Mouse (Mus musculus) kidney, postnatal 0 days (tissue): ENCODE results near the gene Tpbpa. TPM values are rescaled to one million over a fixed set of nuclear protein-coding genes. Genes with fewer than 3 reads are reported as not detected.
"Not testable (repeated sequence)": the region's sequence is repeated elsewhere in the genome, so short reads cannot be mapped to it uniquely, and the experiment has no call there.

Experiments
- ATAC-seq: fragments of 200-750 bp; cut with Nextera tagmentation; replicated peaks from 2 replicates; pipeline ENCODE4 v1.8.0; 2017; ENCODE audit warnings: low read depth, moderate number of reproducible peaks, moderate TSS enrichment, moderate library complexity; ENCODE audit not compliant: low FRiP score
- DNase-seq: peaks from one replicate; pipeline ENCODE4 v3.0.0-alpha.2; 2016; ENCODE audit warnings: low spot score
- H3K27ac ChIP-seq: fragments of 300-500 bp; sonication (generic); 2 replicates; pipeline ENCODE4 v1.5.1; 2014; ENCODE audit warnings: mild to moderate bottlenecking
- H3K27me3 ChIP-seq: fragments of 300-500 bp; sonication (generic); 2 replicates; pipeline ENCODE4 v1.6.1; 2014; ENCODE audit warnings: low read length, mixed read lengths; ENCODE audit not compliant: insufficient read depth
- H3K36me3 ChIP-seq: fragments of 300-500 bp; sonication (generic); 2 replicates; pipeline ENCODE4 v1.6.1; 2014; ENCODE audit warnings: low read length, mixed read lengths; ENCODE audit not compliant: insufficient read depth
- H3K4me1 ChIP-seq: fragments of 300-500 bp; sonication (generic); replicated peaks from 2 replicates; pipeline ENCODE4 v1.6.1; 2014; ENCODE audit warnings: antibody characterized with exemption, low read length, mixed read lengths; ENCODE audit not compliant: insufficient read depth
- H3K4me2 ChIP-seq: fragments of 300-500 bp; sonication (generic); 2 replicates; pipeline ENCODE4 v1.6.1; 2014; ENCODE audit warnings: mild to moderate bottlenecking, low read length, moderate library complexity, mixed read lengths
- H3K4me3 ChIP-seq: fragments of 300-500 bp; sonication (generic); replicated peaks from 2 replicates; pipeline ENCODE4 v1.5.1; 2014; ENCODE audit warnings: low read depth, low read length
- H3K9ac ChIP-seq: fragments of 300-500 bp; sonication (generic); 2 replicates; pipeline ENCODE4 v1.6.1; 2014; ENCODE audit warnings: low read depth, low read length
- H3K9me3 ChIP-seq: fragments of 300-500 bp; sonication (generic); replicated peaks from 2 replicates; pipeline ENCODE4 v1.6.1; 2016; ENCODE audit warnings: low read length, inconsistent platforms, mixed read lengths
- CTCF ChIP-seq: IDR thresholded peaks from 2 replicates; pipeline ENCODE4 v1.5.1; 2016; ENCODE audit warnings: antibody characterized with exemption, low read depth, mild to moderate bottlenecking, moderate library complexity
- WGBS: fragments of 180-500 bp; shearing (Covaris S2); extraction: QIAGEN DNeasy Blood & Tissue Kit; methylation state at CpG from one replicate; pipeline ENCODE4 v1.1.7; 2014; 5-methylcytosine and 5-hydroxymethylcytosine counted together
- polyA plus RNA-seq: library from polyadenylated mRNA; unstranded; fragments of >200 nt; fragmentation: Nextera tagmentation; extraction: Ambion mirVana; gene quantifications from 2 replicates; pipeline ENCODE4 v1.2.1, GENCODE M21; 2015

The Tpbpa gene
- polyA plus RNA-seq, 1 experiment from 2014 or later: not detected

- no peak within 1 kb of the TSS for H3K9ac ChIP-seq
- no peak within 1 kb of the TSS for H3K27ac ChIP-seq
- H3K36me3 ChIP-seq: no peaks in the 10 kb centered on the region
- TF ChIP-seq CTCF: no peak
- no peak within 1 kb of the TSS for H3K4me3 ChIP-seq
- no peaks in the 10 kb centered on the region for H3K27me3 ChIP-seq
- H3K4me2 ChIP-seq: no peak within 1 kb of the TSS
- ATAC-seq: no peak; the same call in 1 of the 2 replicates
- H3K4me1 ChIP-seq: no peaks in the 10 kb centered on the region
- WGBS: 54% methylated on average over 3 of the region's 3 CpGs
- H3K9me3 ChIP-seq: no peaks in the 10 kb centered on the region
- DNase-seq: peak; percentile 26
Measured at GRCm38 (mm10) chr13:60897328-60897727, 44.5 kb downstream of the Tpbpa start, which contains the start of gene Ctla2b. Gene Ctla2b (minus strand): TSS chr13:60897447.

DNA sequence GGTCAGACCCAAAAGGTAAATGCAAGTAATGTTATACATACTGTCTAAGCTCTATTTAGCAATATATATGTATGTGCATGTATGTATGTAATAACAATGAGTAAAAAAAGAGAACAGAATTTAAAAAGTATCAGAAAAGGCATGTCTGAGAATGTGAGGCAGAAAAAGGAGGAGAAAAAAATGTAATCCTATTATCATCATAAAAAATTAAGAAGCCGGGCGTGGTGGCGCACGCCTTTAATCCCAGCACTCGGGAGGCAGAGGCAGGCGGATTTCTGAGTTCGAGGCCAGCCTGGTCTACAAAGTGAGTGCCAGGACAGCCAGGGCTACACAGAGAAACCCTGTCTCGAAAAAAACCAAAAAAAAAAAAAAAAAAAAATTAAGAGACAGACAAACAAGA is 45.0 kb downstream of the Tpbpa start, which contains the start of gene Gm49392:
TSS of gene Gm49392 (minus strand) at position 101 of the 400 bp plus-strand sequence.
- not testable (repeated sequence) for H3K4me3 ChIP-seq, H3K27me3 ChIP-seq, H3K4me2 ChIP-seq, ATAC-seq, H3K9ac ChIP-seq, H3K27ac ChIP-seq, H3K36me3 ChIP-seq, H3K9me3 ChIP-seq, H3K4me1 ChIP-seq, DNase-seq
- WGBS: 80% methylated on average over 8 of the region's 8 CpGs

DNA sequence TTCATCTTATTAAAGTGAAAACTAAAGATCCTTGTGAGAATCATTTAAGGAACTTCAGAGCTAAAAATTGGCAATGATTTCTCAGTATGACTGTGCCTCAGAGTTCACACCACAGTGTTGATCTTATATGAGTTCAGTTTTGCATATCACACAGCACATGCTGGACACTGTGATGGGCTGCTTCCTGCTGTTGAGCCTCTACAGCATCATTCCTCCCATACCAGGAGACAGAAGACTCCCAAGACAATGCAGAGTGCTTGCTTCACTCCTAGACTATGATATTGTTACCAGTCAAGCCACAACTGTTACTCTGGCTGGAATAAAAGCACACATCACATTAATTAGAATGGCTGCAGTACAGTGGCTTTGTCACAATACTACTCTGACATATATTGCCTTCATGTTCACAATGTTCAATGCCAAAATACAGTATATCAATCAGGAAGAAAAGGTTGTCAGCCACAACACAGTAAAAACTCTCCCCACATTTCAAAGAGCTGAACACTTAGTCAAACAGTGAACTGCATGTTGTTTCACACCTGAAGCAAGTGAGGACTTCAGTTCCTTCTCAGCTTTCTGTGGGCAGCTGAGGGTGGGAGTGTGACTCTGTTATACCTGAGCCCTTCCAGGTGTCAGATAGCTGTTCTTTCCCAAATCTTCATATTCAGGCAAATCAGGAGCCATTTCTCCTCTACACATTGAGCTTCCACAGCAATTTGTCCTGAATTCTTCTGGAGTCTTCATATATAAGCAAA is 46.2 kb downstream of the Tpbpa start:
- Histone ChIP-seq H3K36me3 (no peaks in the 10 kb centered on the region), H3K4me3 (no peak overlapping the region), H3K27ac (no peak overlapping the region), H3K9me3 (no peaks in the 10 kb centered on the region), H3K27me3 (no peaks in the 10 kb centered on the region), H3K4me1 (no peaks in the 10 kb centered on the region), H3K4me2 (no peak overlapping the region), H3K9ac (no peak overlapping the region)
- TF ChIP-seq CTCF: no peak
- DNase-seq (no peak), ATAC-seq (no peak)

GRCm38 (mm10) chr13:60892301-60892700 is 49.5 kb downstream of the Tpbpa start:
- 97% methylated on average over 1 of the region's 1 CpGs for WGBS
- no peak overlapping the region for H3K4me3 ChIP-seq
- no peak for ATAC-seq
- H3K9me3 ChIP-seq: no peaks in the 10 kb centered on the region
- H3K9ac ChIP-seq: no peak overlapping the region
- H3K27ac ChIP-seq: no peak overlapping the region
- no peaks in the 10 kb centered on the region for H3K36me3 ChIP-seq
- no peaks in the 10 kb centered on the region for H3K4me1 ChIP-seq
- no peak for TF ChIP-seq CTCF
- no peaks in the 10 kb centered on the region for H3K27me3 ChIP-seq
- DNase-seq: no peak
- no peak overlapping the region for H3K4me2 ChIP-seq

Other genes with a start within 250 kb of the Tpbpa start
- not detected in 2 replicates for gene BC051665, start 155.6 kb downstream of the Tpbpa start, polyA plus RNA-seq
- not detected in 2 replicates for gene Ctsll3, start 139.1 kb downstream of the Tpbpa start, polyA plus RNA-seq
- 0.22 TPM in 1 of 2 replicates, not detected in the other for gene 4930486L24Rik, start 77.5 kb downstream of the Tpbpa start, polyA plus RNA-seq
- gene Gm49392, start 45.1 kb downstream of the Tpbpa start, polyA plus RNA-seq: 0.18 TPM in 1 of 2 replicates, not detected in the other
- 3.6 and 4.8 TPM in 2 replicates for gene Ctla2b, start 44.5 kb downstream of the Tpbpa start, polyA plus RNA-seq
- gene Tpbpb, start 37.1 kb downstream of the Tpbpa start, polyA plus RNA-seq: not detected in 2 replicates
- not detected in 2 replicates for gene Gm49393, start 6.4 kb downstream of the Tpbpa start, polyA plus RNA-seq
- 0.66 and 2.6 TPM in 2 replicates for gene Gm49391, start 5.4 kb downstream of the Tpbpa start, polyA plus RNA-seq
- gene Ctla2a, start 5.4 kb downstream of the Tpbpa start, polyA plus RNA-seq: 33.9 and 42.9 TPM in 2 replicates
- not detected in 2 replicates for gene Ctsj, start 64.0 kb upstream of the Tpbpa start, polyA plus RNA-seq
- not detected in 2 replicates for gene Ctsq, start 98.6 kb upstream of the Tpbpa start, polyA plus RNA-seq
- gene Ctsr, start 222.3 kb upstream of the Tpbpa start, polyA plus RNA-seq: not detected in 2 replicates